Mouse (Mus musculus): ENCODE results near the gene Hist1h1a.

GRCm38 (mm10) chr13:23744421-23745380, 18.8 kb upstream of the Hist1h1a start:
- TF ChIP-seq CTCF (IDR thresholded peaks at IDR 0.05; ENCODE audit: low read depth, low read length) (no peak), GATA1 (IDR thresholded peaks at IDR 0.05; ENCODE audit: borderline replicate concordance, low read length) (no peak)
